Mouse (Mus musculus) embryo, embryonic 11.5 days (tissue): Measurements from ENCODE around the gene Pcf11.

Source experiments
- DNase-seq: peaks from one replicate; pipeline ENCODE4 v3.0.0-alpha.2; 2012; ENCODE audit warnings: low read depth, low spot score

Gene Pcf11

DNA sequence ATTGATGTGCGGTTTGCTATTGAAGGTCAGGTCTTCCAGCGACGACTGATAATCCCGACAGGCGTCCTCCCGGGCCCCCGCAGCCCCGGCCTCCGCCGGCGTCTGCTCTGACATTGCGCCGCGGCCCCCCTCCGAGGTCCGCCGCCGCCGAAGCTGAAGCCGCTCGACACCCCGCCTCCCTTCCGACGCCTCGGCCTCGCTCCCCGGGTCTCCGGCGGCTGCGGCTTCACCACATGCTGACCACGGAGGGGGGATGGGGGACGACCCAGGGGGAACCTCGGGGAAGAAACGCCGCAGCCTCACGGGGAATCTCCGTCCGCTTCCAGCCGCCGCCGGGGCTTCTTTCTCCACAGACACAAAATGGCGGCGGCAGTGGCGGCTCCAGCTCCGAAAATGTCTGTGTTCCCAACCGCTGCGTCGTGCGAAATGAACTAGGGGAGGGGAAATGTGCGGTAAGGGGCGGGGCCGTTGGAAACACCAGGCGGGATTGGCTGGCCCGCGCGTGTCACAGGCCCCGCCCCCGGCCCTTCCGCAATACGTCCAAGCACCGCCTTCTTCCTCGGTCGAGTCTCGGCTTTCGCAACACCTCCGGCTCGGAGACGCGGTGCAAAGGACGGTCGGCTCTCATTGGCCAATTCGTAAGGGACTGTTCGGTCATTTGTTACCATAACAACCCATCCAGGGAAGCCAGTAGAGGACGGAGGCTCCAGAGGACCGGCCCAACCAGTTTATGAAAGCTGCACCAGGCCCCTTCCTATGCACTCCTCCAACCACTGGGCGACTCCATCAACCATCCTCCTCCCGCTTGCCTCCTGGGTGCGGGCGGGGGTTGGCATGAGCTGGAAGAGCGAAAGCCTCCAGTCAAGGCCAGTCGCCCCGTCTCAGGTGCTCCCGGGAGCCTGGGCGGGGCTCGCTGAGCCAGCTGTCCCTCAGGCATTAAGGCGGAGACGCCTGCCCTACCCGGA lies at the start of gene Pcf11:
Gene Pcf11, minus strand, starts transcription at position 428 of the 965 bp plus-strand sequence.
- peak; percentile 96 for DNase-seq

DNA sequence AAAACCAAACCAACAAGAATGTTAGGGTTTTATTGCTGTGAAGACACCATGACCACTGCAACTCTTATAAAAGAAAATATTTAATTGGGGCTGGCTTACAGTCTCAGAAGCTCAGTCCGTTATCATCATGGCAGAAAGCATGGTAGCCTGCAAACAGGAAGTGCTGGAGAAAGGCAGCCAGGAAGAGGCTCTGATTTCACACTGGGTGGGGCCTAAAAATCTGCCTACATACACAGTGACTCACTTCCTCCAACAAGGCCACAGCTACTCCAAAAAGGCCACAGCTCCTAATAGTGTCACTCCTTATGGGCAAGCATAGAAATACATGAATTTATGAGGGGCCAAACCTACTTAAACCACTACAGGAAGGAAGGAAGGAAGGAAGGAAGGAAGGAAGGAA lies 45.3 kb upstream of the Pcf11 start:
- DNase-seq: no peak

DNA sequence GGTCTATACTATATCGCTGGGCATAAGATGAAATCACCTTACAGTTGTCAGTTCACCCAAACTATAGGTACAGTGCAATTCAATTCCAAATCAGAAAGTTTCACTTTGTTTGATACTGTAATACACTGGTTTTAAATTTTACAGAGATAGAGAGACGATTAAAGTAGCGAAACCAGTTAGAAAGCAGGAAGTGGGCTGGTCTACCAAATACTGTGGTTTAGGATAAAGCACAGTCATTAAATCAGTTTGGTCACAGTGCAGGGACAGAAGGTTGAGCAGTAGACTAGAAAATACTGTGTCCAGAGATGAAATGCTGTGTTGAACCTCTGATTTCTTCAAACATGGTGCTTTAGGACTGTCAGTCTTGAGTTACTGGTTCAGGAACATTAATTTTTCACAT lies 41.9 kb upstream of the Pcf11 start:
- no peak for DNase-seq

DNA sequence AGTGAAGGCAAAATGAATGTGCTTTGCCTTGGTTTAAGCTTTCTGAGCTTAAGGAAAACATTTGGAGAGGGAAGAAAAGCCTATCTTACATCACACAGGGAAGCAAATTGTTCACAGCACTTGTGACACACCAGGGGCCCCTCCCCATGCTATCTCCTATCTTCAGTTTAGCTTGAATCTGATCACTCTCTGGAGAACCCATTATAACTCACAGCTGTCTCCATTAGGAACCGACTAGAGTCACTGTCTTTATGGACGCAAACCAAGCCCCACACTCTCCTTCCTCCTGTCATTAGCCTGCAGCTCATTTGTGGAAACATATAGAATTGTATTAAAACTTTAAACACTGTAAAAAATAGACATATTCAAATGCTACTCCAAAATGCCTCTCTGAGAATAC lies 39.8 kb upstream of the Pcf11 start:
- DNase-seq: no peak

DNA sequence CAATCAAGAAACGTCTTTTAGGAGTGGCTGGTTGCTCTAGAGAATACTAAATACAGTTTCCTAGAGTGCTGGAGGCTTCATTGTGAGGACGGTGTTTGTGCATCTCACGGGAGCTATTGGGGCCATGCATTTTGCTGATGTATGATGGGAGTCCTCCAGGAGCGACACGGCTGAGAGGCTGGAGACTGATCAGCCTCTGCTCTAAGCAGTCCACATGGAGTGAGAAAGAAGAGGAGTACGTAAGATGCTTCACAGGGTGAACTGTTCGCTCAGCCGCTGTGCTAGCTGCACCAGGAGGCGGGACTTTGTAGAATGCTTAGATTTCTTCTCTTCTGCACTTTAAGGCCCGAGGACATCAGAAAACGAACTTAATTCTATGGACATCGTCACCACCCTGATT lies 37.0 kb upstream of the Pcf11 start:
- DNase-seq: no peak

DNA sequence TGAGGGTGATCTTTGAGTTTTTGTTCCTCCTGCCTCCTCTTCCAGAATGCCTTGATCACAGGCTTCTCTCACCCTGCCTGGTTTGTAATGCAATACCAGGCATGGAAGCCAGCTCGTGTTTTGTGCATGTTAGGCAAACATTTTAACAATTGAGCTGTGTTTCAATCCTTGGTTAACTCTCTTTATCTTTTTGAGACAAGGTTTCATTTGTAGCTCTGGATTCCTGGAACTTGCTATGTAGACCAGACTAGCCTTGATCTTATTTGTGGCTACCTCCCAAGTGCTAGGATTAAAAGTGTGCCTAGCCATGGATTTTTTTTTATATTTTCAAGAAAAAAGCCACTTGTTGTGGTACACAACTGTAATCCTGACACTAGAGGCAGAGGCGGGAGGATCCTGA lies 35.8 kb upstream of the Pcf11 start:
- DNase-seq: no peak

DNA sequence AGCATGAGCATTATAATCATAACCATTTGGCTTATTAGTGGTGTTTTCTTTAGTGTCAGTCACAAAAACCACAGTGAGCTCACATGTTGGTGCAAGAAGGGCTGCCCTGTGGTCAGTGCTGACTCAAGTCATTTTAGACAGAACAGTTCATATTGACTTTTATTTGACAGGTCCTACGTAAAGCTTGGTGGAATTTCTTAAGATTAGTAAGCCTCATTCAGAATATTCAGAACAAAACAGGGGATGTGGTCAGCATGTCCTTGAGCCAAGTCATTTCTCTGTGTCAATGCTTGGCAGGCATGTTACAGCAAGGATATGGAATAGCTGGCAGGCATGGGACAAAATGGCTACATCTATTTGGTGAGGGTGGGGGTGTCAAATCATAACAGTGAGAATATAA lies 33.9 kb upstream of the Pcf11 start:
- no peak for DNase-seq

DNA sequence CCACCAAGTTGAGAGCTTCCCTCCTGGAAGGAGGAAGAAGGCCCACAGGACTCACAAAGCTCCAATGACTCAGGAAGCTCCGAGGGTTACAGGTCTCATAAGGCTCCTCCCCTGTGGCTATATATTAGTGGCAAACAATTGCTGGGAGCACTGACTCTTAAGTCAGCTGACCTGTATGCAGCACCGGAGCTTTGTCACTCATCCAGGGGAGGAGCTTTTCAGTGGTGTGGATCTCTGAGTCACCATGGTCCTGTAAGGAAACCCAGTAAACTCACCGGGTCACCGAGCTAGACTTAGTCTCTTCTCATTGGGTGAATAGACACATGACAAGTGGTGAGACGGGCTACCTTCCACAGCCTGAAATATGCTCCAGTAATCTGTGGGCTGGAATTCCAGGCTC lies 29.0 kb upstream of the Pcf11 start:
- no peak for DNase-seq

DNA sequence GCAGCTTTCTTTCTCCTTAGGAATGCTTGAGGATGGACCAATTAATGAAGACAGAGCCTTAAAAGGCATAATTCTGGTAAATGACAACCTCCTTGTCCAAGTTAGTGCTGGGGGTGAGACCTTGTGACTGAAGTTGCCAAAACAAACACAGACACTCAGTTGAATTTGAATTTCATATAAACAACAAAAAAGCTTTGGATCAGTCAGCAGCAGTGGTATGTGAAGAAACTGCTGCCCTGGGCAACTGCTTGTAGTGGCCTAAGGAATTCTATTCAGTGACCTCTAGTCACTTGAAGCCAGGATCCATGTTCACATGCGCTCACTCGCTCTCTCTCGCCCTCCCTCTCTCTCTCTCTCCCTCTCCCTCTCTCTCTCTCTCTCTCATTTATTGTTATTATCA lies 26.7 kb upstream of the Pcf11 start:
- no peak for DNase-seq

DNA sequence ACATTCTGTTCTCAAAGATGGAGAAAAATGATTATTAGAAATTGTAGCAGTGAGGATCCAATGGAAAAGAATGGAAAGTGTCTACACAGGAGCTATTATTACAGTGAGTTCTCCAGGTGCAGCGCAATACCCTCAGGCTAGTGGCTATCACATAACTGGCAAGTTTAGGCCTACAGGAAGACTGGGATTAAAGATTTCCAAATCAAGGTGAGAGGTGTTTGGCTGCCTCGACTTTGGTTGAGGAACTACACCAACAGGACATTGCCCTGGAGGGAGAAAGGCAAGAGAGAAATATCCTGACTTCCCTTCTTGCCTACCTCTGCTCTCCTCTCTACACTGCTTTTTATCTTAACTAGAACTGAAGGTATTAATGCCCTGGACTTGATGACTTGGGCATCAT lies 19.4 kb upstream of the Pcf11 start:
- no peak for DNase-seq

DNA sequence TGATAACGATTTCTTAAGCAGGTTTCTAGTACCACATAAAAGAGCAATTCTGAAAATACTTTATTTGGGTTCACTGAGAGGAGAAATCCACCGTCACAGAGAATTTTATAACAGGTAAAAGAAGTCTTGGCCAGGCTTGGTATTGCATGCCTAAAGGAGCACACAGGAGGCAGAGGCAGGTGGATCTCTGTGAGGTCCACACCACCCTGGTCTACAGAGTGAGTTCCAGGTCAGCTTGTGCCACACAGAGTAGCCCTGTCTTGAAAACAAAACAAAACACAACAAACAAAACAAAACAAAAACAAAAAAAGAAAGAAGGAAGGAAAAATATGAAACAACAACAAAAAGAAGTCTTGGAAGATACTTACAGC lies 18.6 kb upstream of the Pcf11 start:
- DNase-seq: no peak

DNA sequence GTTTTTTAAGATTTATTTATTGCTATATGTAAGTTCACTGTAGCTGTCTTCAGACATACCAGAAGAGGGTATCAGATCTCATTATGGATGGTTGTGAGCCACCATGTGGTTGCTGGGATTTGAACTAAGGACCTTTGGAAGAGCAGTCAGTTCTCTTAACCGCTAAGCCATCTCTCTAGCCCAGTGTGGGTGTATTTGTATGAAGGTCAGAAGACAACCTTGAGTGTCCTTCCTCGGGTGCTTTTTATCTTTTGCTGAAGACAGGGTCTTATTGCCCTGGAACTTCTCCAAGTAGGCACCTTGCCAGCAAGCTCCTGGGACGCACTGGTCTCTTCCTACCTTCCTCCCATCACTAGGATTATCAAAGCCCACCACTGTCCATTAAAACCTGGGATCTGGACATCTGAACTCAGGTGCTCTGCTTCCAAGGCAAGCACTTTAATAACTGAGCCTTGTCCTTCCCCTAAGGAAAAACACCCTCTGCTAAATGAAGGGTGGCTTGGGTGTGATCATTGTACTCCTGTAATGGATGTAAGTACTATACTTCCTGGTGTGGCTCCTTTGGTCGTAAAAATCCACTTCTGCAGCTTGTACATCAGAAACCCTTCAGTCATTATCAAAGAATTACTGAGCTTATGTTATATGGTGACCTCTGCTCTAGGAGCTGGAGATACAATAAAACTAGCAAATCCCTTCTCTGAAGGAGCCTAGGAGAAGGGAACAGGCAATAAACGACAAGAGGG lies 18.0 kb upstream of the Pcf11 start:
- DNase-seq: no peak

DNA sequence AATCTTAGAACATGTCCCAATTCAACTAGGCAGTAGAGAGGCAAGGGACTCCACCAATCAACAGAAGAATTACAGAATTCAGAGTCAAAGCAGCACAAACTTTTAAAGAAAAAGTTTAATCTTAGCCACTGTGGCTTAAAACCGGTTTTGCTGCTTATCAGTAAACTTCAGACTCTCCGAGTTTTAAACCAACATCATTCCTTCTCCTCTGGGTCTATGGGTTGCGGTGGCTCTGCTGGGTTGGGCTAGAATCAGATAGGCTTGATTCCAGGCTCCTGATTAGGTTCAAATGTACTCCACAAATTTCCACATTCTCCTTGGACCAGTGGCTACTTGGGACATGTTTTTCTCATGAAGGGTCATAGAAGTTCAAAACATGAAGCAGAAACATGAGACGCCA lies 7.6 kb upstream of the Pcf11 start:
- DNase-seq: no peak

DNA sequence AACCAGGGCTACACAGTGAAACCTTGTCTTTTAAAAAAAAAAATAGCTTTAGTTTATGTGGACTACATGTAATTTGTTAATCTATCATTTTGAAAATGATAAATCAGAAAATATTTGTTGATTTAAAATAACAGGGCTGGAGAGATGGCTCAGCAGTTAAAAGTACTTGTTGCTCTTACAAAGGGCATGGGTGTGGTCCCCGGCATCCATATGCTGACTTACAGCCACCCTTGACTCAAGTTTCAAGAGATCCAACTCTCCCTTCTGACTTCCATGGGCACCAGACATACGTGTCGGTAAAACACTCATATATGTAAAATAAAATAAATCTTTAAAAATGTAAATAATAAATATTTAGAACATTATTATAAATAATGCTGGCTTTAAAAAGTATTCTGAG lies 5.4 kb upstream of the Pcf11 start:
- no peak for DNase-seq

DNA sequence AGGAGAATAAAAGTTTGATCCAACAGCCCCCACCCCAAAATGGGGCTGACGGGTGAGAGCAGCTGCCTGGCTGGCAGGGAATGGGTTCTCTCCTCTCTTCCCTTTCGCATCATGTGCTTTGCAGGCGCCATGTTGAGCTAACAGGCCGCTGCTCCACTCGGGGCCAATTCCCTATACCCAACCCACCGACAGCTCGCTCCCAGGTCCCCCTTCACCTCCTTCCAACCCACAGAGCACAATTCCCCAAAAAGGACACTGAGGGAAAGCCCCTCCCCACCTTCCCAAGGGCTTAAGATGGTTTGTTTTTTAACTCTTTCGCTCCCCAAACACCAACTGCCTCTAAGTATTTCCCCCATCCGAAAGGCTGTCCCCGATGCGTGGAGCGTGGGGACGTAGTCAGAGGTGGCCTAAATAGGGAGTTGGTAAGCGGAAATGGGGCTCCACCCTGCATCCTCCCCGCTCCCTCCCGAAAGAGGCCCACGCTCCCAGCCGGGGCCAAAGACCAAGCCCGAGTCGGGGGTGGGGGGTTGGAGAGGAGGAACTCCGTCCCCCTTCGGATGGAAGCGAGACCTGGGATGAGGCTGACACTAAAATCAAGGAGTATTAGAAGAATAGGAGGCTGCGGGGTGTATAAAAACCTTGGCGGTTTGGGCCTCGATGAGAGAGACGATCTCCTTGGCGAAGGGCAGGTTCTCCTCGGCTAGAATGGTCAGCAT lies 785 bp downstream of the Pcf11 start:
- peak; percentile 9 for DNase-seq

DNA sequence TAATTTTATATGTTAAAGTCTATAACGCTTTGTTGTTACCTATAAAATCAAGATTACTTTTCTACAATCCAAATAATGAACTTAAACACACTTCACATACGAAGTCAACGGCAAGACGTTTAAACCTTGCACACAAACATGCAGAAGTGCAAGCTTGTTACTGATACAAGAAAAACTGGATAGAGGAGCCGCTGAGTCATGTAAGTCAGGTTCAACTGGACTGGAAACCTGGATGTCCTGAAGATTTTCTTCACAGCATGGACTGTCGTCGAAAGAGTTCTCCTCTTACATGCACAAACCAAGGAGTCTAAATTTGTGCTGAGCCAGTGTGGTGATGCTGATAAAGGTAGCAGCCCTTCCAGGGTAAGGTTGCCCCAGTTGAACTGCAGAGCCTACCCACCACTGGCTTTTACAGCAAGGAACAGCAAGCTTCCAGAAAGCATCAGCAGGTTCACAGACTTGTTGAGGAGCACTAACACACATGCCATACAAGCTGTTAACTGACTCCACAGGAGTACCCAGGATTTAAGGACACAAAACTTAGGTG lies 3.4 kb downstream of the Pcf11 start:
- DNase-seq: no peak

DNA sequence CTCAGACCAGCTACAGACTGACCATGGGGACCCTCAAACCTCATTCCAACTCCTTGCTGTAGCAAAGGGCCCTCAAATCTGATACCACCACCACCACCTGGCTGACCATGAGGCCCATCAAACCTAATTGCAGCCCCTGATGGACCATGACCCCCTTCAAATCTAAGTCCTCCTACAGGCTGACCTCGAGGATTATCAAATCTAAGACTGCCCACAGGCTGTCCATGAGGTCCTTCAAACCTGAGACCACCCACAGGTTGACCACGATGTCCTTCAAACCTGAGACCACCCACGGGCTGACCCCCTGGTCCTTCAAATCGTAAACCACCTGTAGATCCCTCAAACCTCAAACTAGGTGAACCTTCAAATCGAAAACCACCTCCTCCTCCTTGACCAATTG lies 11.7 kb downstream of the Pcf11 start:
- DNase-seq: no peak

DNA sequence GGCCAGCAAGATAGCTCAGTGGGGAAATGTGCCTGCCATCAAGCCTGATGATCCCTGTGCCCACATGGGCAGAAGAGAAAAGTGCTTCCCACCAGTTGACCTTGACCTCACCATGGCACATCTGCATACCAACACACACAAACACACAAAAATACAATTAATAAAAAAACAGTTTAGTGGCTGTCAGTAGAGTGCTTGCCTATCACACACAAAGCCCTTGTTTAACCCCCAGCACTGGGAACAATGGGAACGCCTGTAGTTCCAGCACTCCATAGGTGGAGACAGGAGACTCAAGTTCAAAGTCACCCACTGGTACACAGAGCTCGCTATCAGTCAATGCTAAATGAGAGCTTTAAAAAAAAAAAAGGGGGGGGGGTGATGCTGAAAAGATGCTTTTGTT lies 13.3 kb downstream of the Pcf11 start:
- no peak for DNase-seq

DNA sequence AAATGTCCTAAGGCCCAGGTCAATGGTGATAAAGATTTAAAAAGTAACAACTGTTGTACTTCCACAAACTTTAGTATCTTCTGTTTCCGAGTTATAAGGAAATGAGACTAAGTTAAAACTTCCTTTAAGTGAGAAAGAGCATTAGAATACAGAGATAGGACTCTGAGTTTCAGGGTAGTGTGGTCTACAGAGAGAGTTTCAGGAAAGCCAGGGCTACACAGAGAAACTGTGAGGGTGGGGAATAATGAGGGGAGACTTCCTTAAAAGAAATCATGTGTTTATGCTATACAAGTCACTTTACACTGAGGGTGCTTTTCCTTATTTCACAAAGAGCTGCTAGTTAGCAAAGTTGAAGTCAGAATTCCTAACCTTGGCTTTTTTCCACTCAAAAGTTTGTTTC lies 16.4 kb downstream of the Pcf11 start:
- DNase-seq: no peak

DNA sequence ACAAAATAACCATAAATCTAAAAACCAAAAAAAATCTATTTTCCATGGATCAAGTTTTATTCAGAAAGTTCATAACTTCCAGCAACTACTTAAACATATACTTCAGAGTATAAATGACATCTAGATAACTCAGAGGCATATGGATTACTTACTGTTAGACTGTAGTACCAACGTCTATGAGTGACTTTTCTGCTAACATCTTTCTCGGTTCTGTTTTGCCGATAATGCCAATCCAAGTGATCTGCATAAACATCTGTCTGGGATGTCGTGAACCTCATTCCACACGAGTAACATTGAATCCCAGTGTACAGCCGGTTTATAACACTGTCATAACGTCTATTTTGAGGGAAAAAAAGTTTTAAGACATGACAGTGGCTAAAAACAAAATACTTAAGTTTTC lies 21.9 kb downstream of the Pcf11 start:
- DNase-seq: no peak

DNA sequence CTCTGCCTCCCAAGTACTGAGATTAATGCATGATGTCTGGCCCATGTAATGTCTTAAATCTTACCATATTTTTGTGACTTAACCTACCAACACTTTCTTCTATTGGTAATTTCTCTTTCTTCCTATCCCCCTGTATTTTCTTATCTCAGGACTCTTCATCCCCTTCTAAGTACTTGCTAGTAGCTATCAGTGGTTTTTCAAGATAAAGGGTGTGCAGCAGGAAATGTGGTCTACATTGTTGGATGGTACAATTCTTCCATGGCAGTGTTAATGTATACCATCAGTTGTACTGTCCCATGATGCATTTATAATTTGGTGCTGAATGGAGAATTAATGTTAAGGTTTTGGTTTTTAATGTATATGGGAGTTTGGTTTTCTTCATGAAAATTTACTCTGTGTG lies 27.4 kb downstream of the Pcf11 start:
- no peak for DNase-seq

DNA sequence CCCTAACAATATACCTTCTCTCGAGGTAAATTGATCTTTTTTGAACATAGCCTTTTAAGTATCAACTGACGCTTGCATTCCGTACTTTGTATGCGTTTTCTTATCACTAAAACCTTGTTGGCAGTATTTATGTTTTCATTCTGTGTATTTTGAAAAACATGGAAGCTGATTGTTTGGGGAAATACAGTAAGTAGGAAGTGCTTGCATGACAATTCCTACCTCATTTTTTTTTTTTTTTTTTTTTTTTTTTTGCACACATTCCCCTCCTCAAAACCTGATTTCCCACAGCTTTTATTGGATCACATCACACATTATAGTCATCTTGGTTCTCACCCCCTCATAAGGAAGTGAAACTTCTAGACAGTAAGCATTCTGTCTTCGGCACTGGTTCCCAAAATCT lies 31.7 kb downstream of the Pcf11 start:
- DNase-seq: no peak
